Mouse (Mus musculus): ENCODE data around the gene Taf5l.
"Not testable (repeated sequence)": the region's sequence is repeated elsewhere in the genome, so short reads cannot be mapped to it uniquely, and the experiment has no call there.

The Taf5l gene

GRCm38 (mm10) chr8:124021237-124022227 is at the start of gene Taf5l, which contains the start of gene Urb2:
Taf5l (minus strand) TSS chr8:124021397.
Urb2 (plus strand) TSS chr8:124021508.
- DNase-seq (ENCODE audit: low read depth, low spot score) = peak; percentile 80

DNA sequence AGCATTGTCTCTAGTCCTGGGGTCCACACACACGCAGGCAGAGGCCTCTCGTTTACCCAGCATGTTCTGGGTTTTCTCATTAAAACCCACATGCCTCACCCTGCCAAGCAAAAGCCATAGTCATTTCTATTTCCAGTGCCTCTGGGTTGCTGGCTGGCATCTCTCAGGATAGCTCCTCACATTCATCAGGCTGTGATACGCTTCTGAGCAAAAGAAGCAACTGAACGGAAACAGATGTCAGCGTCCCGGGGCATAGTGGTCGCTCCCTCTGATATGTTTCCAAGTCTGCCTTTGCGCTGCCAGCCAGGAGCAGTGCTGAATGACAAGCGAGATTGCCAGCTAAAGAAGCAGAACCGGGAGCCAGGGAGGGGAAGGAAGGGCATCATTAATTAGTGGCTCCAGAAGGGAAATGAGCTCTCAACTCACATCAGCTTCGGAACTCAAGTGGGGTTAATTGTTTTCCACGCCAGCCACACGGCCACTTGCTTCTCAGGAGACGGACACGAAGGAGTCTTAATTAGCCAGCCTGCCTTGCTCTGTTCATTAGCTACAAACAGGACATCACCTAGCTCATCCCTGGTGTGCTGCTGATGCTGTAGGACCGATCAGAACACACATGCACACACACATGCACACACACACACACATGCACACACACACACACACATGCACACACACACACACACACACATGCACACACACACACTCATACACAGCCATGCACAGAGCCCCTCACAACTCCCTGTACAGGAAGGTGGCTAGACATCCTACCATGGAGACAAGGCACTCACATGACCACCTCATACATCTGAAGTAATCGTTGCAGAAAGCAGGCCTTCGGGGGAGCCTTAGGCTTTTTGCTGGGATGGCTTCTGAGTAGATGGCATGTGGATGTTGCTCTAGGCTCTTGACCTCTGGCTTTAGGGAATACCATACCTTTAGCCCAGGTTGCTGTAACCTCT is 49.4 kb upstream of the Taf5l start:
- no peak for DNase-seq (ENCODE audit: low read depth, low spot score)

GRCm38 (mm10) chr8:124067059-124067750 is 46.0 kb upstream of the Taf5l start:
- no peak for DNase-seq (ENCODE audit: low read depth, low spot score)

DNA sequence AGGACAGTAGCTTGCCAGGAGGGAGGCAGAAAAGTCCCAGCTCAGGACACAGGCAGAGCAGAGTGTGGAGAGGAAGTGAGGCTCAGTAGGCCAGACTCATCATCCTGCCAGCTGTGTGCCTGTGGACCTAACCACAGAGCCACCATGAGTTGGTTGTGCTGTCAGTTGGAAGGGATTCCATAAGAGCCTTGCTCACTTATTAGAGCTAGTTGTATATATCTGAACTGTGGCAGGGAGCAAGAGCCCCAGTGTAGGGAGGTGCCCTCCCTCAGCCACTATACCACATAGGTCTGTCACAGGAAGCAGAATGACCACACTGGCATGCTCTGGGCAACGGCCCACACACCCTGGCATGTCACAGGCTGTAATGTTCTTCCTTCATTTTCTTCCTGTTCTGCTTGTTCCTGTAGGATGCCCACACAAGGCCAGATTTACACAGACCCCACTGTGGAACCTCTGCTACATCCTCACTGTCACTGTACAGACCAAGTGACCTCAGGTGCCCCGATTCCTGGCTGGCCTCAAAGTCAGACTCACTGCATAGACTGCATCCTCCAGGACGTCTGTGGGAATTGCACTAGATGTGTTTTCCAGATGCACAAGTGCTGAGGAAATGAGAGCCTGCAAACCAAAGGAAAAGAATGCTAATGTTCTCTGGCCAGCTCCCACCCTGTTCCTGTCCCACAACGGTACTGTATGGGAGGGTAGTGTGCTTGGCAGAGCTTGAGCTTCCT is 45.3 kb upstream of the Taf5l start:
- peak; percentile 51 for DNase-seq (ENCODE audit: low read depth, low spot score)

DNA sequence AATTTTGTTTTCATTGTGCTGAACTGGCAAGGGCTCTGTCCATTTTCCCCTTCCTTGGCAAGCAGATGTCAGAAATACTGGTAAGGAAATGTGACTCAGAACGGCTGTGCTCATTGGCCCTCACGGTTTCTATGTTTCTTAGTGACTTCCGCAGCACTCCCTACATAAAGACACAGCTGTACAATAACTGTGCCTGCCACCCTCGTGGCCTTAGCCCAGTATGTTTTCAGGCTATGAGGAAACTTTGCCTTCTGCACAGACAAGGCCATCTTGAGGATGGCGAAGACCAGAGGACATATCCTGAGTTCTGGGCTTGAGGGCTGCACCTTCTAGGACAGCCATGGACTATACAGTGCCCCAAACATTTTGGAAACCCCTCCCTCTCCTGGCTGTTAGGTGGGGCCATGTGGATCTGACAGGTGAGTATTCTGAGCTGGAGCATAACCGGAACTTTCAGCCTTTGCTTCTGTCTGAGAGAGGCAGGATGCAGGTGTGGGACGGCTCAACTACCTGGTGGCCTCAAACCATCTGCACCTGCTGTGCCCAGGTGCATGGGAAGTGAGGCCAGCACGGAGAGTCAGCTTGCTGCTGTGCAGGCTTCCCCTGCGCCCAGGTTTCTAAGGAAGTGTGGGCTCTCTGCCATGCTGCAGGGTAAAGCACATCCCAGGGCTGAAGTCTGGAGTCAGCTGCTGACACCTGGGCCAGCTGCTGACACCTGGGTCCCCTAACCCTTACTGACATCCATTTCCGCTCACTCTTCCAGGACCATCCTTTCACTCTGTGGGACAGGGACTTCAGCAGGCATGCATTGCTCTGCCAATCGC is 35.8 kb upstream of the Taf5l start:
- DNase-seq (ENCODE audit: low read depth, low spot score) = no peak

GRCm38 (mm10) chr8:124052568-124052967 is 31.4 kb upstream of the Taf5l start:
- DNase-seq (ENCODE audit: low read depth, low spot score) = no peak

DNA sequence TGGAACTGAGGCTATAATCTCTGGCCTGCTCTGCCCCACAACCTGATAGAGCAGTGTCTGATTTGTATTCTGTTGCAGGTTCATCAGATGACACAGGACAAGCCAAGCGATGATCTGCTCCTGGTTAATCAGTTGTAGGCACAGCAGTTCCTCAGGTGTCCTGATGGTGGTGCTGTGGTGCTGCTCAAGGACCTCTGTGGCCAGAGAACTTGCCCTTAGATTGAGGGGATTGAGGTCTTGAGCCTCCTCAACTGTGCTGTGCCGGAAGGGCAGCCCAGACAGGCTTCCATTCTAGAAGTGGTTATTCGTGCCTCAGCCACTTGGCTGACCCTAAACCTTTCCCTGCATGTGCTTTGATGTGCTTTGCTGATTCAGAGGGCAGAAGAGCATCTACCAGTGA is 30.9 kb upstream of the Taf5l start:
- DNase-seq (ENCODE audit: low read depth, low spot score) = peak; percentile 41

GRCm38 (mm10) chr8:124045856-124046255 is 24.7 kb upstream of the Taf5l start:
- DNase-seq (ENCODE audit: low read depth, low spot score) = peak; percentile 27

DNA sequence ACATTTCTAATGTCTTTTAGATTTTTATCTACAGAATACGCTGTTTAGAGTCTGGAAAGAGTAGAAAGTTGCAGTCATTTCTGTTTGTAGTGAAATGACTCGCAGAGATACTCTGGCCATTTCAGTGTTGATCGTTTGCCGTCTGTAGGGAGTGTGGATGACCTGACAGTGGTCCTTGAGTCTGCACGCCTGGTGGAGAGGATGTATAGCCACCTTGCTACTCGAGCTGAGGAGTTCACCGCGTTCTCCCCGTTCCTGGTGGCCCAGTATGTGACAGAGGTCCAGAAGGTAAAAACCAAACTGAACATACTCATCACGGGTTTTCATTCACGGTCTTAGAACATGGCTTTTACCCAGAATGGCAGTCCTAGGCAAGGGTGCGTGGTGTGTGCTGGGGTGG is 23.7 kb upstream of the Taf5l start:
- no peak for DNase-seq (ENCODE audit: low read depth, low spot score)

DNA sequence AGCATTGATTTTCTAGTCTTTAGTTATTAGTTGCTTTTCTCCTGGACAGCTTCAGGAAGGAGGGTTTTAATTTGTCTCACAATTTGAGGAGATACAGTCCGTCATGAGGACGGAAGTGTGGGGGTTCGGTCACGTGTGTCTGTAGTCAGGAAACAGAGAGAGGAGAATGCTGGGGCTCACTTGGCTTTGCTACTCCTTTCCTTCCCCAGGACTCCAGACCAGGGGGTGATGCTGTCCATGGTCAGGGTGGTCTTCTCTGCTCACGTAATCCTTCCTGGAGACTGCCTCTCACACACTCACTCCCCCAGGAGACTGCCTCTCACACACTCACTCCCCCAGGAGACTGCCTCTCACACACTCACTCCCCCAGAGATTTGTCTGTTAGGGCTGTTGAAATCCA is 23.2 kb upstream of the Taf5l start:
- DNase-seq (ENCODE audit: low read depth, low spot score) = no peak

GRCm38 (mm10) chr8:124042201-124042600 is 21.0 kb upstream of the Taf5l start:
- no peak for DNase-seq (ENCODE audit: low read depth, low spot score)

- DNase-seq (ENCODE audit: low read depth, low spot score) = no peak
These were observed 18.2 kb upstream of the Taf5l start for GRCm38 (mm10) chr8:124039351-124039750.

DNA sequence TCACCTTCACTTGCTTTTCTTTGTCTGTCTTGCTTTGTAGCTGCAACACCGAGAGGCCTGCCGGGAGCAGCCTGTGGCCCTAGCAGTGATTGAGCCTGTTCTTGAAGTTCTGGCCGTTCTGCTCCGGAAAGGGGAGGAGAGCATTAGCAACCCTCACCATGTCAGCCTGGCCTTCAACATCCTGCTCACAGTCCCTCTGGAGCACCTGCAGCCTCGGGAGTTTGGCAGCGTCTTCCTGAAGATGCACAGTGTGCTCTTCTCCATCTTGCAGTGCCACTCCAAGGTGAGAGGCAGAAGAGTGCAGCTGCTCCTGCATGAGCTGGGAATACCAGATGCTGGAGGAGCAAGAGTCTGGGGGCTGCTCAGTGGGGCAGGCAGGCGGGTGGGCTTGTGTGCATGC is 16.9 kb upstream of the Taf5l start:
- no peak for DNase-seq (ENCODE audit: low read depth, low spot score)

DNA sequence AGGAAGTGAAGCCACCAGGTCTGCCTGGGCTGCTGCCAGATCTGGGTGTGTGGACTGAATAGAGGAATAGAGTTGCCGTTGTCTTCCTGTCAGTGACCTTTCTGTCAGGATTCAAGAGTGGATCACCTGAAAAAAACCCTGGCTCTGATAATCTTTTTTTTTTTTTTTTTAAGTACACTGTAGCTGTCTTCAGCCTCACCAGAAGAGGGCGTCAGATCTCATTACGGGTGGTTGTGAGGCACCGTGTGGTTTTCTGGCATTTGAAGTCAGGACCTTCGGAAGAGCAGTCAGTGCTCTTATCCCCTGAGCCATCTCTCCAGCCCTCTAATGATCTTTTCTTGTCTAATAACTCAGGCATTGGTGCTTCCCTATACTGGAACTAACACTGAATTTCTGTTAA is 12.2 kb upstream of the Taf5l start:
- DNase-seq (ENCODE audit: low read depth, low spot score) = no peak

- peak; percentile 21 for DNase-seq (ENCODE audit: low read depth, low spot score)
These were observed 6.6 kb upstream of the Taf5l start for GRCm38 (mm10) chr8:124027831-124028230.

- DNase-seq (ENCODE audit: low read depth, low spot score) = not testable (repeated sequence)
These were observed 5.1 kb upstream of the Taf5l start for GRCm38 (mm10) chr8:124026265-124026664.

- peak; percentile 16 for DNase-seq (ENCODE audit: low read depth, low spot score)
These were observed 559 bp downstream of the Taf5l start for GRCm38 (mm10) chr8:124020439-124021236.

- DNase-seq (ENCODE audit: low read depth, low spot score) = no peak
These were observed 1.4 kb downstream of the Taf5l start for GRCm38 (mm10) chr8:124019782-124020181.

- no peak for DNase-seq (ENCODE audit: low read depth, low spot score)
These were observed 6.4 kb downstream of the Taf5l start for GRCm38 (mm10) chr8:124014751-124015150.
